Mouse (Mus musculus): ENCODE measurements around the gene Gm21985. TPM values are rescaled to one million over a fixed set of nuclear protein-coding genes. Genes with fewer than 3 reads are reported as not detected.
A peak's percentile ranks its signal among the peaks of the same experiment; 100 is the strongest.

The Gm21985 gene
- polyA plus RNA-seq, 1 experiment from 2014 or later = not detected

DNA sequence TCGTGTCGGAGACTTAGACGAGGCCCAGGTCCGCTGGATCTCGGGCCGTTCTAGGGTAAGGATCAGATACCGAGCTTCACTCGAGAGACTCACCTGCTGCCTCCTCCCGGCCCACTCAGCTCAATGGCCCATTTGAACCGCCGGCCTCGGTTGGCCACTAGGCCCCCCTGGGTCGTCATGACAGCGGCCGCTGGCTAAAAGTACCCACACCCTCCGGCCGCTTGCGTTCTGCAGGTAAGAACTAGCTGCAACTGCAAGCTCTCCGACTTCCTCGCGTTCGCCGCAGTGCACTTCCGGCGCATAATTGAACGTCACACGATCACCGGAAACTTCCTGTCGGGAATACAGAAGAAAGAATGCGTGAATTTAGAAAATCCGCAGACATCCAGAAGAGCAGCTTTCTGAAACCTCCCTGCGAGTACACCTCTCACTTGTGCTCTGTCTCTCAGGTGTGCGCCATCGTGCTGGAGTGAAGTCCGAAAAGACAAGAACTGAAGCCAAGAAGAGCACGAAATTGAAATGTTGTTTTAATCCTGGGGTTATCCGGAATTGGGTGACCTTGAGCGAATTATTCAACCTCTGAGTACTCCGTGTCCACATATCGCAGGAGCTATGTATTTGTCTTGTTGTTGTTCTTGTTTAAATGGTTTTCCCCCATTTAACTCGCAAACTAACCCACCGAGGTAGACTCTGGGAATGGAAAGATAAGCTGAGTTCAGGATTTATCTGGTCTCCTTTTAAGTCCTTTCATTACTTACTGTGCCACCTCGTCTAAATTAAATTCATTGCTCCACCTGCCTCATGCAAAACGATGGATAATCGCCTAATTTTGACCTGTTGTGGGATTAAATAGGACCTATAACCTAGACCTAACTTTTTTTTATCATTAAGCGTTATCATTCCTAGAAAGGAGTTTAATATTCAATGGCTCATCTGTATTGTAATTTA is 101.9 kb downstream of the Gm21985 start, which contains the start of gene Emc4:
Emc4 (minus strand) TSS at position 302 of the 948 bp plus-strand sequence.
- no peaks in the 10 kb centered on the region for H3K27me3 ChIP-seq (replicated peaks; ENCODE audit: control insufficient read depth, insufficient read depth, low read length)
- peak within 1 kb of the TSS; percentile 80 for H3K27ac ChIP-seq (ENCODE audit: low read length)
- H3K4me3 ChIP-seq (ENCODE audit: low read length) = peak within 1 kb of the TSS; percentile 93
- H3K4me1 ChIP-seq (ENCODE audit: control insufficient read depth, insufficient read depth, low read length) = peaks cover 5% of the 10 kb centered on the region
- 1% methylated on average over 46 of the region's 46 CpGs for WGBS
- H3K36me3 ChIP-seq (ENCODE audit: control insufficient read depth, insufficient read depth, low read length) = peaks cover 7% of the 10 kb centered on the region; the same call in 1 of the 2 replicates
- ATAC-seq = peak; percentile 88
- H3K9ac ChIP-seq (ENCODE audit: low read depth, low read length) = peak within 1 kb of the TSS; percentile 89
- peak within 1 kb of the TSS; percentile 83 for H3K4me2 ChIP-seq (ENCODE audit: low read depth, low read length)
- no peaks in the 10 kb centered on the region for H3K9me3 ChIP-seq (ENCODE audit: control insufficient read depth, low read length)

DNA sequence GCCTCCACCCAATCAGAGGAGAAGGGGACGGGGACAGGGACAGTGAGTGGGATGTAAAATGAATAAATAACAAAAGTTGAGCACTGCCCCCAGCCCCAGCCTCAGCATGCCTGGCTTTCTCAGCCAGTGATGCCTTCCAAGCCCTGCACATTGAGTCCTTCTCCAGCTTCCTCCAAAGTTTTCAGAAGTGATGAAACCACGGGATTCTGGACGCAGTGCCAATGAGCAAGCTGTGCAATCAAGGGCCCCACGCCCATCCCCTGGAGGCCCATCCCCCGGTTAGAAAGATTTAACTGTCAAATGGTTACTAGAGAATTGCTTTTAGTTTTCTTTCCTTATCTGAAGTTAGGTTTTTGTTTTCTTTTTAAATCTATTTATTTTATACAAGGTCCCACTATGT is 103.8 kb downstream of the Gm21985 start:
- WGBS = 66% methylated on average over 5 of the region's 5 CpGs
- H3K27me3 ChIP-seq (replicated peaks; ENCODE audit: control insufficient read depth, insufficient read depth, low read length) = no peaks in the 10 kb centered on the region
- no peak overlapping the region for H3K9ac ChIP-seq (ENCODE audit: low read depth, low read length)
- no peaks in the 10 kb centered on the region for H3K36me3 ChIP-seq (ENCODE audit: control insufficient read depth, insufficient read depth, low read length)
- H3K27ac ChIP-seq (ENCODE audit: low read length) = no peak overlapping the region
- H3K4me1 ChIP-seq (ENCODE audit: control insufficient read depth, insufficient read depth, low read length) = peaks cover 5% of the 10 kb centered on the region
- H3K9me3 ChIP-seq (ENCODE audit: control insufficient read depth, low read length) = no peaks in the 10 kb centered on the region
- ATAC-seq = no peak
- H3K4me2 ChIP-seq (ENCODE audit: low read depth, low read length) = no peak overlapping the region
- no peak overlapping the region for H3K4me3 ChIP-seq (ENCODE audit: low read length)

- Histone ChIP-seq H3K9me3 (ENCODE audit: control insufficient read depth, low read length) (no peaks in the 10 kb centered on the region), H3K27ac (ENCODE audit: low read length) (no peak overlapping the region), H3K36me3 (ENCODE audit: control insufficient read depth, insufficient read depth, low read length) (no peaks in the 10 kb centered on the region), H3K9ac (ENCODE audit: low read depth, low read length) (no peak overlapping the region), H3K4me1 (ENCODE audit: control insufficient read depth, insufficient read depth, low read length) (no peaks in the 10 kb centered on the region), H3K27me3 (replicated peaks; ENCODE audit: control insufficient read depth, insufficient read depth, low read length) (no peaks in the 10 kb centered on the region), H3K4me3 (ENCODE audit: low read length) (no peak overlapping the region), H3K4me2 (ENCODE audit: low read depth, low read length) (no peak overlapping the region)
- WGBS = 55% methylated on average over 4 of the region's 4 CpGs
- ATAC-seq = no peak
These were observed 107.0 kb downstream of the Gm21985 start for GRCm38 (mm10) chr2:112373141-112373540.

DNA sequence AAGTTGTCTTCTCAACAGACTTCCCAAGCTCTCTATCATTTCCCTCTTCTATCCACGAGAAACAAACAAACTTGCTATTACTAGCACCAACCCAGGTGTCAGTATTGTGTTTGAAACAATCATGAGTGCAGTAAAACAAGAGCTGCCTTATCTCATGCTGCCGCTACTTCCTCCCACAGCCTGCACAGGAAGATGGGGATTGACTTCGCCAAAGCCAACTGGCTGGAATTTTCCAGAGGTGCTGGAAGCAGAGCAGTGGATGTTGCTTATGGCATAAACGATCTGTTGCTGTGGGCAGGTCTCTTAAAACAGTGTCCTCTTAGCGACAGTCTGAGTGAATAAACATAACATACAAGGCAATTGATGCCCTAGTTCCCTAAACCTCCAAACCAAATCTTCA is 108.5 kb downstream of the Gm21985 start:
- H3K4me2 ChIP-seq (ENCODE audit: low read depth, low read length) = no peak overlapping the region
- WGBS = 51% methylated on average over 5 of the region's 5 CpGs

DNA sequence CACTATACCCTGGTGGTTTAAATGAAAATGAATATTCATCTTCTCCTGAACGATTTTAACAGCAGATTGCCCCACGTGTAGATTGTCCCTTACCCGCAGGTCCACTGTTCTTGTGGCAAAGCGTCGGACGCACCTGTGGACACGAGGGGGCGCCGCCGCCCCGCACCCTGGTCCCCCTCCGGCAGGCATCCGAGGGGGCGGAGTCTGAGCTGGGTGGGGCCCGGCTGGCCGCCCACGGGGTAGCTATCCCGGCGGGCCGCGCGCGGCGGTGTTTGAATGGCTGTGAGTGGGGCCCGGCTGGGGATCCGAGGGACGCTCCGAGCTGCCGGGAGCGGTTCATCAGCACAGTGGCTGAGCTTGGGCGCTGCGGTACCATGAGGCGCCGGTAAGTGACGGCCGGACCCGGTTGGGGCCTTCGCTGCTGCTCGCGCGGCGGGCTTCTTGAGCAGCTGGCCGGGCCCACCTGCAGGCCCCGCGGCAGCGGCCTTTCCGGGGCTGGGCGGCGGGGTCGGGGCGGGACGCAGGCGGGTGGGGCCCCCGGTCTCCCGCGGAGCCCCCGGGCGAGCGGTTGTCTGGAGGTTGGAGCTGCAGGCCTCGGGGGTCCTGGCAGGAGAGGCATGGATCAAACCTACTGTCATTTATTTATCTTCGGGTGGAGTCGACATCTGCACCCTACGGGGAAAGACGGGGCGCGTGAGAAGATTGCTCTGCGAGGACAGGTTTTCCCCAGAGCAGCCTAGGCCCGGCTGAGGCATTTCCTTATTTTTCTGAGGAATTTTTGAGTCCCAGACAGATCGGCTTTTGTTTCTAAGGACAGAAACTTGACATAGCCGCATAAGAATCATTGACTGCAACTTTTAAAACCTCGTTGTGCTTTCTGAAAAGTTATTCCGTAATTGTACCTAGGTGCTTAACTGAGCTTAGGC is 113.1 kb downstream of the Gm21985 start, which contains the start of gene Katnbl1:
Katnbl1 (plus strand) TSS at position 239 of the 926 bp plus-strand sequence.
- Histone ChIP-seq H3K4me3 (ENCODE audit: low read length) (peak within 1 kb of the TSS; percentile 94), H3K9me3 (ENCODE audit: control insufficient read depth, low read length) (no peaks in the 10 kb centered on the region), H3K27ac (ENCODE audit: low read length) (peak within 1 kb of the TSS; percentile 85), H3K4me2 (ENCODE audit: low read depth, low read length) (peak within 1 kb of the TSS; percentile 45), H3K4me1 (ENCODE audit: control insufficient read depth, insufficient read depth, low read length) (peaks cover 2% of the 10 kb centered on the region; the same call in 1 of the 2 replicates), H3K36me3 (ENCODE audit: control insufficient read depth, insufficient read depth, low read length) (no peaks in the 10 kb centered on the region), H3K27me3 (replicated peaks; ENCODE audit: control insufficient read depth, insufficient read depth, low read length) (no peaks in the 10 kb centered on the region), H3K9ac (ENCODE audit: low read depth, low read length) (peak within 1 kb of the TSS; percentile 98)
- under 1% methylated on average over 70 of the region's 72 CpGs for WGBS
- peak; percentile 100 for ATAC-seq

More for the DNA sequence above, 108.5 kb downstream of the Gm21985 start:
- H3K9me3 ChIP-seq (ENCODE audit: control insufficient read depth, low read length) = no peaks in the 10 kb centered on the region
- H3K27me3 ChIP-seq (replicated peaks; ENCODE audit: control insufficient read depth, insufficient read depth, low read length) = no peaks in the 10 kb centered on the region
- H3K9ac ChIP-seq (ENCODE audit: low read depth, low read length) = no peak overlapping the region
- no peaks in the 10 kb centered on the region for H3K36me3 ChIP-seq (ENCODE audit: control insufficient read depth, insufficient read depth, low read length)
- no peaks in the 10 kb centered on the region for H3K4me1 ChIP-seq (ENCODE audit: control insufficient read depth, insufficient read depth, low read length)
- no peak overlapping the region for H3K27ac ChIP-seq (ENCODE audit: low read length)
- no peak for ATAC-seq
- H3K4me3 ChIP-seq (ENCODE audit: low read length) = no peak overlapping the region

DNA sequence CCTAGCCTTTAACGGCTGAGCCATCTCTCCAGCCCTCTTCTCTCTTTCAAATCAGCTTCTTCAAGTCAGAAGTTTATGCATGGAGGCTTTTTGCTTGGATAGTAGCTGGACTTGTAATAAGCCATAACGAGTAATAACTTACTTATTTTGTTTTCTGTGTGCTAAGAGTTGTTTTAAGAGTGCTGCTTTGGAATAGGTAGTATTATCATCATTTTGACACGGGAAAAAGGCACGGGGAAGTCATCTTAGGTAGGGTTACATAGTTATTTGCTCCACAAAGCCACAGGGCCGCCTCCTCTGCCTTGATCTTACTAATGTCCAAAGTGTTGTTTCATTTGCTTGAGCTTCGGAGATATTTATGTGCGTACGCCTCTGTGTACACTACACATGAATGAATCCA is 114.0 kb downstream of the Gm21985 start:
- Histone ChIP-seq H3K36me3 (ENCODE audit: control insufficient read depth, insufficient read depth, low read length) (no peaks in the 10 kb centered on the region), H3K27ac (ENCODE audit: low read length) (peak overlapping the region; percentile 85; the same call in 1 of the 2 replicates), H3K9me3 (ENCODE audit: control insufficient read depth, low read length) (no peaks in the 10 kb centered on the region), H3K4me3 (ENCODE audit: low read length) (peak overlapping the region; percentile 94), H3K27me3 (replicated peaks; ENCODE audit: control insufficient read depth, insufficient read depth, low read length) (no peaks in the 10 kb centered on the region), H3K9ac (ENCODE audit: low read depth, low read length) (peak overlapping the region; percentile 98), H3K4me1 (ENCODE audit: control insufficient read depth, insufficient read depth, low read length) (peaks cover 2% of the 10 kb centered on the region; the same call in 1 of the 2 replicates), H3K4me2 (ENCODE audit: low read depth, low read length) (peak overlapping the region; percentile 45)
- whole genome bisulfite sequencing = 38% methylated on average over 8 of the region's 8 CpGs
- no peak for ATAC-seq

DNA sequence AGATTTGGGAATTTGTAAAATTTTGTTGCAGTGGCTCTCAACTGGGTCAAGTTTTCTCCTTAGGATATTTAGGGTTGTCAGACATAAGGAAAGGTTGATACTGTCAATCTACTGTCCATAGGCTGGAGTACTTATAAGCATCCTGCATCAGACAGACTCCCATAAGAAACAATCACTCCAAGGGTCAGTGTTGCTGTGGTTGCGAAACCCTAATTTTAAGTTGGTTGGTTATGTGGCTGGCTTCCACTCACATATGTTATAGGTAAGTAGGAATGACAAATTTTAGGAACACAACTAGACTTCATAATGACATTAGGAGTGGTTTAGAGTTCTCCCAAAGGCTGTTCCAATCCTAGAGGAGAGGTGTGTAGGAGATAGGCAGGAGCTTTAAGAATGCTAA is 115.1 kb downstream of the Gm21985 start:
- H3K4me1 ChIP-seq (ENCODE audit: control insufficient read depth, insufficient read depth, low read length) = peaks cover 2% of the 10 kb centered on the region; the same call in 1 of the 2 replicates
- WGBS = 90% methylated on average over 1 of the region's 1 CpGs
- H3K4me2 ChIP-seq (ENCODE audit: low read depth, low read length) = no peak overlapping the region
- no peak overlapping the region for H3K27ac ChIP-seq (ENCODE audit: low read length)
- ATAC-seq = no peak
- no peak overlapping the region for H3K9ac ChIP-seq (ENCODE audit: low read depth, low read length)
- no peak overlapping the region for H3K4me3 ChIP-seq (ENCODE audit: low read length)
- H3K36me3 ChIP-seq (ENCODE audit: control insufficient read depth, insufficient read depth, low read length) = no peaks in the 10 kb centered on the region
- no peaks in the 10 kb centered on the region for H3K9me3 ChIP-seq (ENCODE audit: control insufficient read depth, low read length)
- H3K27me3 ChIP-seq (replicated peaks; ENCODE audit: control insufficient read depth, insufficient read depth, low read length) = no peaks in the 10 kb centered on the region

GRCm38 (mm10) chr2:112390843-112391242 is 124.7 kb downstream of the Gm21985 start:
- no peaks in the 10 kb centered on the region for H3K36me3 ChIP-seq (ENCODE audit: control insufficient read depth, insufficient read depth, low read length)
- H3K4me3 ChIP-seq (ENCODE audit: low read length) = no peak overlapping the region
- no peaks in the 10 kb centered on the region for H3K4me1 ChIP-seq (ENCODE audit: control insufficient read depth, insufficient read depth, low read length)
- 87% methylated on average over 5 of the region's 5 CpGs for WGBS
- no peaks in the 10 kb centered on the region for H3K9me3 ChIP-seq (ENCODE audit: control insufficient read depth, low read length)
- no peak overlapping the region for H3K9ac ChIP-seq (ENCODE audit: low read depth, low read length)
- no peak for ATAC-seq
- no peaks in the 10 kb centered on the region for H3K27me3 ChIP-seq (replicated peaks; ENCODE audit: control insufficient read depth, insufficient read depth, low read length)
- H3K27ac ChIP-seq (ENCODE audit: low read length) = no peak overlapping the region
- no peak overlapping the region for H3K4me2 ChIP-seq (ENCODE audit: low read depth, low read length)
